Mouse (Mus musculus) stomach, embryonic 15.5 days (tissue): ENCODE measurements around the gene Cfd. TPM values are rescaled to one million over a fixed set of nuclear protein-coding genes. Genes with fewer than 3 reads are reported as not detected.

Experiments used
- ATAC-seq: fragments of 200-750 bp; cut with Nextera tagmentation; 2 replicates; pipeline ENCODE4 v1.8.0; 2017; ENCODE audit warnings: low read depth, moderate number of reproducible peaks, moderate TSS enrichment; ENCODE audit not compliant: insufficient read depth, low FRiP score
- H3K27ac ChIP-seq: fragments of 300-500 bp; sonication (generic); 2 replicates; pipeline ENCODE4 v1.5.1; 2015; ENCODE audit warnings: mild to moderate bottlenecking, inconsistent platforms
- H3K27me3 ChIP-seq: fragments of 300-500 bp; sonication (generic); replicated peaks from 2 replicates; pipeline ENCODE4 v1.6.1; 2015; ENCODE audit warnings: inconsistent platforms
- H3K36me3 ChIP-seq: fragments of 300-500 bp; sonication (generic); 2 replicates; pipeline ENCODE4 v1.6.1; 2015; ENCODE audit warnings: inconsistent platforms
- H3K4me1 ChIP-seq: fragments of 300-500 bp; sonication (generic); 2 replicates; pipeline ENCODE4 v1.6.1; 2015; ENCODE audit warnings: inconsistent platforms
- H3K4me2 ChIP-seq: fragments of 300-500 bp; sonication (generic); 2 replicates; pipeline ENCODE4 v1.6.1; 2015; ENCODE audit warnings: mild to moderate bottlenecking, inconsistent platforms
- H3K4me3 ChIP-seq: fragments of 300-500 bp; sonication (generic); replicated peaks from 2 replicates; pipeline ENCODE4 v1.5.1; 2015; ENCODE audit warnings: inconsistent platforms
- H3K9ac ChIP-seq: fragments of 300-500 bp; sonication (generic); 2 replicates; pipeline ENCODE4 v1.6.1; 2015; ENCODE audit warnings: inconsistent platforms
- H3K9me3 ChIP-seq: fragments of 300-500 bp; sonication (generic); 2 replicates; pipeline ENCODE4 v1.6.1; 2016; ENCODE audit warnings: inconsistent platforms
- WGBS: fragments of 180-500 bp; shearing (Covaris S2); methylation state at CpG from one replicate; pipeline ENCODE4 v1.1.7; 2015; 5-methylcytosine and 5-hydroxymethylcytosine counted together
- polyA plus RNA-seq: library from polyadenylated mRNA; unstranded; fragments of >200 nt; fragmentation: Nextera tagmentation; extraction: Ambion mirVana; gene quantifications from 2 replicates; pipeline ENCODE4 v1.2.1, GENCODE M21; 2015

The Cfd gene
- polyA plus RNA-seq, 1 experiment from 2014 or later = not detected

GRCm38 (mm10) chr10:79914948-79915596, 24.4 kb downstream of the Cfd start:
- no peaks in the 10 kb centered on the region for H3K9me3 ChIP-seq
- H3K4me3 ChIP-seq = no peak overlapping the region; the same call in 1 of the 2 replicates
- H3K9ac ChIP-seq = no peak overlapping the region
- 50% methylated on average over 7 of the region's 7 CpGs for WGBS
- peaks cover 53% of the 10 kb centered on the region for H3K4me1 ChIP-seq
- peaks cover 25% of the 10 kb centered on the region for H3K27me3 ChIP-seq
- peaks cover 19% of the 10 kb centered on the region for H3K36me3 ChIP-seq
- 0 out of 2 replicates have a peak, but pooled peaks have one; percentile 16 for ATAC-seq
- H3K4me2 ChIP-seq = peak overlapping the region; percentile 84
- H3K27ac ChIP-seq = peak overlapping the region; percentile 67

DNA sequence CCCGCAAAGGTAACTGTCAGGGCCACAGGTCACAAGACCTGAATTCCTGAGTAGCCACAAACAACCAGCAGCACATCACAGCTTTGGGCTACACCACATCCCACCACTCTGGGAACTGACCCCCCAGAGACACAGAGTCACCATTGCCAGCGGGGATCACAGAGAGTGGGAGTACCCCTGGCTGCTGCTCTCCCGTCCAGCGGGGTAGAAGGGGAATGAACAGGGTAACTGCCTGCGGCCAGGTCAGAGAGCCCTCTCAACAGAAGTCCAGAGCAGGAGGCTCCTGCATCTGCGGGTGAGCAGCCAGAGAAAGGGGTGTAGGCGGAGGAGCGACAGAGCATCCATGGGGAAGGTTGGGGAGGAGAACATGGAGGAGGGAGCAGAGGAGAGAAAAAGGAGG, 25.4 kb downstream of the Cfd start:
- ATAC-seq = no peak

GRCm38 (mm10) chr10:79916808-79917531, 26.3 kb downstream of the Cfd start, which contains the start of gene Kiss1r:
Gene Kiss1r (plus strand): TSS chr10:79916971.
- peaks cover 43% of the 10 kb centered on the region for H3K27me3 ChIP-seq
- peaks cover 7% of the 10 kb centered on the region; the same call in 1 of the 2 replicates for H3K36me3 ChIP-seq
- peaks cover 68% of the 10 kb centered on the region for H3K4me1 ChIP-seq
- 2% methylated on average over 41 of the region's 42 CpGs for WGBS
- ATAC-seq = peak; percentile 74
- peak within 1 kb of the TSS; percentile 91 for H3K9ac ChIP-seq
- peak within 1 kb of the TSS; percentile 84 for H3K4me2 ChIP-seq
- peak within 1 kb of the TSS; percentile 85 for H3K4me3 ChIP-seq
- peak within 1 kb of the TSS; percentile 80 for H3K27ac ChIP-seq
- no peaks in the 10 kb centered on the region for H3K9me3 ChIP-seq

More for the DNA sequence above, 25.4 kb downstream of the Cfd start:
- peaks cover 14% of the 10 kb centered on the region for H3K36me3 ChIP-seq
- WGBS = 6% methylated on average over 8 of the region's 8 CpGs
- H3K27me3 ChIP-seq = peaks cover 35% of the 10 kb centered on the region
- no peaks in the 10 kb centered on the region for H3K9me3 ChIP-seq
- peak overlapping the region; percentile 84 for H3K4me2 ChIP-seq
- peak overlapping the region; percentile 85 for H3K4me3 ChIP-seq
- peaks cover 61% of the 10 kb centered on the region for H3K4me1 ChIP-seq
- H3K9ac ChIP-seq = peak overlapping the region; percentile 91
- H3K27ac ChIP-seq = peak overlapping the region; percentile 80

DNA sequence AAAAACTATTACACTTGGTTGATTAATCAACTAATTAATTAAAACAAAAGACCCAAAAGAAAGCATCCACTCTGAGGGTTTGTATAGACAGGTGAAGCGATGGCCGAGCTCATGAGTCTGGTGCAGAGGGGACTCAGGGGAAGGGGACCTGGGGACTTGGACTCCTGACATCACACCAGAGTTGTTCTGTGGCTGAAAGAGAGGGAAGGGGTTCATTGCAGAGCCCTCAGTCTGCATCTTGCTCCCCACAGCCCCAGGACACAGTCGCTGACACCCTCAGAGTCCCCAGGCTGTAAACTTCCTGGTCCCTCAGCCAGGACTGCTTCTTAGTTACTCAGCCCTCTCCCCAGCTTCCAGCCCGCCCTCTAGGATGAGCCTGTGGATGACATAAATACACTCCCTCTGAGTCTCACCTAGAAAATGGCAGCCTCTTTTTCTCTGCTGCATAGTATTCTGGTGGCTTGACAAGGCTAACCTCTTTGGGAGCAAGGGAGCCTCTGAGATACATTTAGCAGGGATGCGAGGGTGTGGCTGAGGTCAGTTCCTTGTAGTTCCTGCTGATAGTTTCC, 27.0 kb downstream of the Cfd start:
- WGBS = 68% methylated on average over 5 of the region's 5 CpGs
- H3K4me1 ChIP-seq = peaks cover 68% of the 10 kb centered on the region
- H3K27ac ChIP-seq = no peak overlapping the region
- H3K4me3 ChIP-seq = peak overlapping the region; percentile 85
- H3K27me3 ChIP-seq = peaks cover 49% of the 10 kb centered on the region
- no peak for ATAC-seq
- H3K9ac ChIP-seq = peak overlapping the region; percentile 91; the same call in 1 of the 2 replicates
- H3K36me3 ChIP-seq = 0 out of 2 replicates have a peak, but pooled peaks cover 2% of the 10 kb centered on the region
- peak overlapping the region; percentile 84 for H3K4me2 ChIP-seq
- H3K9me3 ChIP-seq = no peaks in the 10 kb centered on the region

DNA sequence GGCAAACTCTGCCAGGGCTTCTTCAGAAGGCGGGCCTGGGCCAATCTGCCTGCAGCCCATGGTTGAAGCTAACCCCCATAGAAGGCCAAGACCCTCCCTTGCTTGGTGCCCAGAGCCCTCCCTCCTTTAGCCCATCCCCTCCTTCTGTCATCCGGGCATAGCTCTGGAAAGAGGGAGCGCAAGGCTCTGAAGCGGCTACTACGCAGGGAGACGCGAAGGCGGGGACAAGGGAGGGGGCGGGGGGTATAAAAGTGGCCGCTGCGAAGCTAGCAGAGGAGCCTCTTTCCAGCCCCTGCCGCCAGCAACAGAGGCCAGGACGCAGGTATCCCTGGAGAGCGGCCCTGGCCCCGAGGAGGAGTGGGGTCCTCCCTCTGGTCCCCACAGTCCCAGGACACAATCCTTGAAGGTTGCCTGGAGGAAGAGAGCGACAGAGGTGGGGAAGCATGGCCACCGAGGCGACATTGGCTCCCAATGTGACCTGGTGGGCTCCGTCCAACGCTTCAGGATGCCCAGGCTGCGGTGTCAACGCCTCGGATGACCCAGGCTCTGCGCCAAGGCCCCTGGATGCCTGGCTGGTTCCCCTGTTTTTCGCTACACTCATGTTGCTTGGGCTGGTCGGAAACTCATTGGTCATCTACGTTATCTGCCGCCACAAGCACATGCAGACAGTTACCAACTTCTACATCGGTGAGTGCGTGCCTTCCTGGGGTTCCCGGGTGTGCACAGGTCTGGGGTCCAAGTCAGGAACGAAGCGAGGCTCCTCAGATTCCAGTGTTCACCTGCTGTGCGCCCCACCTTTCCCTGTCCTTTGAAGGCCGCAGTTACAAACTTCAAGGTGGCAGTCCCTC, 27.8 kb downstream of the Cfd start:
- 15% methylated on average over 34 of the region's 35 CpGs for WGBS
- Histone ChIP-seq H3K9me3 (no peaks in the 10 kb centered on the region), H3K27me3 (peaks cover 55% of the 10 kb centered on the region), H3K9ac (no peak overlapping the region), H3K4me1 (peaks cover 68% of the 10 kb centered on the region), H3K27ac (no peak overlapping the region), H3K4me2 (peak overlapping the region; percentile 32), H3K4me3 (peak overlapping the region; percentile 19), H3K36me3 (no peaks in the 10 kb centered on the region)
- ATAC-seq = no peak

DNA sequence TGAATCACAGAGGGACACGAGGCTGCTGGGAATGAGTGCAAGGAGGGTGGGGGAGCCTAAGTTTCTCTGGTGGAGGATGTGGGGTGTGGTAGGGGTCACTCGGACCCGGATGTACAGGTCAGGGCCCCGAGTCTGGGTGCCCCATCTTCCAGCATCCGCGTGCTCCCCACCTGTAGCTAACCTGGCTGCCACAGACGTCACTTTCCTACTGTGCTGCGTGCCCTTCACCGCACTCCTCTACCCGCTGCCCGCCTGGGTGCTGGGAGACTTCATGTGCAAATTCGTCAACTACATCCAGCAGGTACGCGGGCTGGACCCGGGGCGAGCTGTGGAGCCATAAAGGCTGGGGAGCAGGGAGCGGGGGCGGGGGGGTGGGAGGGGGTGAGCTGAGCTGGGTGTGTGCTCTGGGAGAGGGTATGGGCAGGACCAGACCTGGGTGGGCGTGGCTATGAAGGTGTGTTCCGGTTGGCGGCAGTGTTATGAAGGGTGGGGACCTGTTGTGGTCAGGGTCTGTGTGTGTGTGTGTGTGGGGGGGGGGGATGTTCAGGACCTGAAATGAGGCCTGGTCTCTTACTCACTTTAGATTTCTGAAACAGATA, 28.7 kb downstream of the Cfd start:
- Histone ChIP-seq H3K9ac (peak overlapping the region; percentile 16; the same call in 1 of the 2 replicates), H3K27ac (no peak overlapping the region), H3K4me2 (peak overlapping the region; percentile 46), H3K4me3 (peak overlapping the region; percentile 16; the same call in 1 of the 2 replicates), H3K9me3 (no peaks in the 10 kb centered on the region), H3K27me3 (peaks cover 55% of the 10 kb centered on the region), H3K4me1 (peaks cover 62% of the 10 kb centered on the region), H3K36me3 (no peaks in the 10 kb centered on the region)
- 8% methylated on average over 21 of the region's 21 CpGs for WGBS
- no peak for ATAC-seq

DNA sequence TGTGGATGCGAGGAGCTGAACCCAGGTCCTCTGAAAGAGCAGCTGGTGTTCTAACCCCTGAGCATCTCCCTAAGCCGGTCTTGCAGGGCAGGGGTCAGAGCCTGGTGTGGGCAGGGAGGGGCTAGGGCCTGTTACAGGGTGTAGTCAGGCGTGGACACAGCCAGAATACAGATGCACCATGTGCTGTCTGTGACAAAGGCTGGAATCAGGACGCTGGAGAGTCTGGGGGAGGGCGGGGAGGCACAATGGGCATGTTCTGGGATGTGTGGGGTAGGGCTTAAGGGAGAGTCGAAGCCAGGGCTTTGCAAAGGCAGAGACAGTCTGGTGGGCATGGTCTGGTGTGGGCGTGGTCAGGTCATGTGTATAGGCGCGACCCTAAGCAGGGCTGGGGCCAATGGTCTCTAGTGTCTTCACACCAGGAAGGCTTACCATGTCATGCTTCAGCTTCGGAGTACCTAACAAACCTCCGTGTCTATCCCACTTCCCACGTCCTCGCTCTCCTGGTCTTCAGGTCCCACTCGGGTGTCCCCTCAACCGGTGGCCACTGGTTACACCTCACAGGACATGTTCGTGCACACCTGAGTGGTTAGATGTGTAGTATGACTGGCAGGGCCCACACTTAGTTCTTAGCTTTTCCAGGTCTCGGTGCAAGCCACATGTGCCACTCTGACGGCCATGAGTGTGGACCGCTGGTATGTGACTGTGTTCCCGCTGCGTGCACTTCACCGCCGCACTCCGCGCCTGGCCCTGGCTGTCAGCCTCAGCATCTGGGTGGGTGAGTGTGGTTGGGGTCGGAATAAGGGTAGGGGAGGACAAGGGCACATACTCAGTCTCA, 29.6 kb downstream of the Cfd start:
- Histone ChIP-seq H3K27me3 (peaks cover 55% of the 10 kb centered on the region), H3K4me3 (no peak overlapping the region), H3K27ac (no peak overlapping the region), H3K9ac (no peak overlapping the region), H3K4me2 (peak overlapping the region; percentile 53), H3K4me1 (peaks cover 54% of the 10 kb centered on the region), H3K36me3 (no peaks in the 10 kb centered on the region), H3K9me3 (no peaks in the 10 kb centered on the region)
- 26% methylated on average over 26 of the region's 26 CpGs for WGBS
- ATAC-seq = no peak

GRCm38 (mm10) chr10:79920958-79921535, 30.4 kb downstream of the Cfd start, which contains the start of gene R3hdm4:
Gene R3hdm4 (minus strand): TSS chr10:79921208.
- H3K4me1 ChIP-seq = peaks cover 54% of the 10 kb centered on the region
- peaks cover 55% of the 10 kb centered on the region for H3K27me3 ChIP-seq
- no peak within 1 kb of the TSS for H3K9ac ChIP-seq
- H3K27ac ChIP-seq = no peak within 1 kb of the TSS
- H3K4me2 ChIP-seq = peak within 1 kb of the TSS; percentile 53
- peak within 1 kb of the TSS; percentile 29 for H3K4me3 ChIP-seq
- no peak for ATAC-seq
- no peaks in the 10 kb centered on the region for H3K36me3 ChIP-seq
- no peaks in the 10 kb centered on the region for H3K9me3 ChIP-seq
- WGBS = 4% methylated on average over 41 of the region's 41 CpGs

- Histone ChIP-seq H3K27me3 (peaks cover 55% of the 10 kb centered on the region), H3K27ac (no peak overlapping the region), H3K4me1 (peaks cover 53% of the 10 kb centered on the region)
Measured at GRCm38 (mm10) chr10:79921572-79921971, 30.9 kb downstream of the Cfd start.

More at GRCm38 (mm10) chr10:79921572-79921971, 30.9 kb downstream of the Cfd start:
- Histone ChIP-seq H3K36me3 (no peaks in the 10 kb centered on the region), H3K4me2 (peak overlapping the region; percentile 53), H3K9ac (no peak overlapping the region), H3K4me3 (peak overlapping the region; percentile 29), H3K9me3 (no peaks in the 10 kb centered on the region)
- WGBS = 3% methylated on average over 34 of the region's 34 CpGs
- no peak for ATAC-seq
